Mouse (Mus musculus) forebrain, embryonic 11.5 days (tissue): Measurements from ENCODE around the gene Prss22. TPM values are rescaled to one million over a fixed set of nuclear protein-coding genes. Genes with fewer than 3 reads are reported as not detected.
A peak's percentile ranks its signal among the peaks of the same experiment; 100 is the strongest.

Source experiments
- ATAC-seq: fragments of 200-750 bp; cut with Nextera tagmentation; replicated peaks from 2 replicates; pipeline ENCODE4 v1.8.0; 2017; ENCODE audit warnings: moderate TSS enrichment; ENCODE audit not compliant: low FRiP score
- DNase-seq: peaks from one replicate; pipeline ENCODE4 v3.0.0-alpha.2; 2017; ENCODE audit warnings: low spot score
- H3K27ac ChIP-seq: fragments of 300-500 bp; sonication (generic); 2 replicates; pipeline ENCODE4 v1.5.1; 2014; ENCODE audit warnings: low read depth, low read length
- H3K27me3 ChIP-seq: fragments of 300-500 bp; sonication (generic); 2 replicates; pipeline ENCODE4 v1.6.1; 2014; ENCODE audit warnings: mild to moderate bottlenecking, low read length, mixed read lengths; ENCODE audit not compliant: control insufficient read depth, insufficient read depth
- H3K36me3 ChIP-seq: fragments of 300-500 bp; sonication (generic); 2 replicates; pipeline ENCODE4 v1.6.1; 2014; ENCODE audit warnings: mild to moderate bottlenecking, low read length, moderate library complexity, mixed read lengths; ENCODE audit not compliant: control insufficient read depth, insufficient read depth
- H3K4me1 ChIP-seq: fragments of 300-500 bp; sonication (generic); replicated peaks from 2 replicates; pipeline ENCODE4 v1.6.1; 2014; ENCODE audit warnings: low read length, mixed read lengths; ENCODE audit not compliant: control insufficient read depth, insufficient read depth
- H3K4me2 ChIP-seq: fragments of 300-500 bp; sonication (generic); 2 replicates; pipeline ENCODE4 v1.6.1; 2014; ENCODE audit warnings: low read depth, mild to moderate bottlenecking, low read length, moderate library complexity, mixed read lengths; ENCODE audit not compliant: severe bottlenecking
- H3K4me3 ChIP-seq: fragments of 300-500 bp; sonication (generic); 2 replicates; pipeline ENCODE4 v1.5.1; 2014; ENCODE audit warnings: low read depth, low read length
- H3K9ac ChIP-seq: fragments of 300-500 bp; sonication (generic); 2 replicates; pipeline ENCODE4 v1.6.1; 2014; ENCODE audit warnings: low read length
- H3K9me3 ChIP-seq: fragments of 300-500 bp; sonication (generic); 2 replicates; pipeline ENCODE4 v1.6.1; 2016; ENCODE audit warnings: low read length, mixed read lengths; ENCODE audit not compliant: control insufficient read depth
- WGBS: fragments of 180-500 bp; shearing (Covaris S2); extraction: QIAGEN DNeasy Blood & Tissue Kit; methylation state at CpG from one replicate; pipeline ENCODE4 v1.1.7; 2014; 5-methylcytosine and 5-hydroxymethylcytosine counted together
- polyA plus RNA-seq: library from polyadenylated mRNA; unstranded; fragments of >200 nt; fragmentation: Nextera tagmentation; extraction: Ambion mirVana; gene quantifications from 2 replicates; pipeline ENCODE4 v1.2.1, GENCODE M21; 2014

Gene Prss22
- polyA plus RNA-seq, 1 experiment from 2014 or later, result not detected

DNA sequence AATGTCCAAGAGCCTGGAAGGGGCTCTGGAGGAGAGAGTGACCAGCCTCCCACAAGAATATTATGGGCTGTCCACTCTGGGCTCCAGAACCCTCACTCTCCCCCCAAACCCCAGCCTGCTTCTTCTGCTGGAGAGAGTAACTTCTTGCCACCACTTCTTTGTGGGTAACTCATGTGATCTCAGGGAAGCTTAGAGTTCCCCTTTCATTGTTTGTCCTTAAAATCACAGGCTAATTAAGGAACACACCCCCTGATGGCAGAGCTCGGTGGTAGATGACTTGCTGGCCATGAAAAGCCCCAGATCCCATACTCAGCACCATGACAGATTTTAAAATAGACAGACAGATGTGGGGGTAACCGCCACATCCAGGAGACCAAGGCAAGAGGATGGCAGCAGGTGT is 9.0 kb upstream of the Prss22 start:
- Histone ChIP-seq H3K9ac (no peak overlapping the region), H3K36me3 (no peaks in the 10 kb centered on the region), H3K9me3 (no peaks in the 10 kb centered on the region), H3K4me1 (no peaks in the 10 kb centered on the region), H3K4me3 (no peak overlapping the region), H3K27ac (no peak overlapping the region), H3K4me2 (no peak overlapping the region), H3K27me3 (no peaks in the 10 kb centered on the region)
- WGBS, result 46% methylated on average over 2 of the region's 2 CpGs
- DNase-seq (no peak), ATAC-seq (no peak)

DNA sequence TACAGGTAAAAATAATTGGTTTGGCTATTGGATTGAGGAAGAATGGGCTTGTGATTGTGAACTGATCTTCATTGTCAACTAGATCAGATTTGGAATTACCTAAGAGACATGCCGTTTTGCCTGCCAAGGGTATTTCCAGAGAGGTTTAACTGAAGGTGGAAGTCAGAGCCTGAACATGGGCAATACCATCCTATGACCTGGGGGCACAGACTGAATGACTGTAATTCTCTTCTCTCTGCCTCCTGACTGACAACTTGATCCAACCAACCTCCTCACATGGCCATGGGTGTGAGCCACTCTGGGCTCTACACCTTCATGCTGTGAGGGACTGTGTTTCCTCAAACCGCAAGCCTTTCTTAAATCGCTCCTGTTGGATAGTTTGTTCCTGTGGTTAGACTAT is 7.1 kb upstream of the Prss22 start:
- ATAC-seq (no peak), DNase-seq (no peak)
- Histone ChIP-seq H3K27me3 (no peaks in the 10 kb centered on the region), H3K4me2 (no peak overlapping the region), H3K9me3 (no peaks in the 10 kb centered on the region), H3K36me3 (no peaks in the 10 kb centered on the region), H3K4me3 (no peak overlapping the region), H3K9ac (no peak overlapping the region), H3K4me1 (no peaks in the 10 kb centered on the region), H3K27ac (no peak overlapping the region)
- 90% methylated on average over 3 of the region's 3 CpGs for WGBS

GRCm38 (mm10) chr17:24004071-24004665 is 6.3 kb upstream of the Prss22 start:
- no peak overlapping the region for H3K4me2 ChIP-seq
- H3K4me1 ChIP-seq, result no peaks in the 10 kb centered on the region
- H3K9me3 ChIP-seq, result no peaks in the 10 kb centered on the region
- H3K36me3 ChIP-seq, result no peaks in the 10 kb centered on the region
- H3K9ac ChIP-seq, result no peak overlapping the region
- no peak for ATAC-seq
- H3K27ac ChIP-seq, result no peak overlapping the region
- no peak overlapping the region for H3K4me3 ChIP-seq
- 92% methylated on average over 14 of the region's 14 CpGs for WGBS
- no peak for DNase-seq
- no peaks in the 10 kb centered on the region for H3K27me3 ChIP-seq

DNA sequence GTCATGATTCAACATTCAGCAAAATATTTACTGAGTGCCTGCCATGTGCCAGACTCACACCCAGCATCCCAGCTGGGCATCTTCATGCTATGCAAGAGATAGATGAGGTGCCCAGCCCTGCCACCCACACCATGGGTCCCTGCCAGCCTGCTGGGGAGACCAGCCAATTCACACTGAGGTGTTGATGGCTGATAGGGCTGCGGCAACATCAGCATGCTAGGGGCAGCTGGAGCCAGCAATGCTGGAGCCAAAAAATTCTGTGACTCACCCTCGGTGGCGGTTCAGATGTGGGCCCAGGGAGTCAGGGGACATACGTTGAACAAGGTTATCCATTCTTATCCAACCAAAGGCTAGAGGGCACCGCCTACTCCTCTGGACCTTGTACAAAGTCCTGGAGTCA is 2.5 kb upstream of the Prss22 start:
- no peaks in the 10 kb centered on the region for H3K36me3 ChIP-seq
- no peak overlapping the region for H3K4me2 ChIP-seq
- H3K4me3 ChIP-seq, result no peak overlapping the region
- DNase-seq, result no peak
- no peak overlapping the region for H3K27ac ChIP-seq
- no peak overlapping the region for H3K9ac ChIP-seq
- H3K4me1 ChIP-seq, result no peaks in the 10 kb centered on the region
- WGBS, result 86% methylated on average over 5 of the region's 5 CpGs
- H3K27me3 ChIP-seq, result no peaks in the 10 kb centered on the region
- no peaks in the 10 kb centered on the region for H3K9me3 ChIP-seq
- no peak for ATAC-seq

GRCm38 (mm10) chr17:23998383-23998782 is 483 bp upstream of the Prss22 start:
- 0 out of 2 replicates have a peak, but pooled peaks cover 3% of the 10 kb centered on the region for H3K4me1 ChIP-seq
- no peaks in the 10 kb centered on the region for H3K27me3 ChIP-seq
- H3K4me3 ChIP-seq, result no peak overlapping the region
- no peak overlapping the region for H3K4me2 ChIP-seq
- DNase-seq (no peak), ATAC-seq (no peak)
- H3K36me3 ChIP-seq, result no peaks in the 10 kb centered on the region
- no peak overlapping the region for H3K9ac ChIP-seq
- H3K9me3 ChIP-seq, result no peaks in the 10 kb centered on the region
- H3K27ac ChIP-seq, result no peak overlapping the region
- WGBS, result 78% methylated on average over 6 of the region's 6 CpGs

GRCm38 (mm10) chr17:23995421-23995820 is 2.5 kb downstream of the Prss22 start:
- Histone ChIP-seq H3K9ac (no peak overlapping the region), H3K9me3 (no peaks in the 10 kb centered on the region), H3K4me3 (no peak overlapping the region), H3K4me1 (0 out of 2 replicates have a peak, but pooled peaks cover 3% of the 10 kb centered on the region), H3K27me3 (no peaks in the 10 kb centered on the region), H3K27ac (no peak overlapping the region), H3K36me3 (no peaks in the 10 kb centered on the region), H3K4me2 (no peak overlapping the region)
- no peak for DNase-seq
- WGBS, result 22% methylated on average over 1 of the region's 1 CpGs
- ATAC-seq, result no peak

DNA sequence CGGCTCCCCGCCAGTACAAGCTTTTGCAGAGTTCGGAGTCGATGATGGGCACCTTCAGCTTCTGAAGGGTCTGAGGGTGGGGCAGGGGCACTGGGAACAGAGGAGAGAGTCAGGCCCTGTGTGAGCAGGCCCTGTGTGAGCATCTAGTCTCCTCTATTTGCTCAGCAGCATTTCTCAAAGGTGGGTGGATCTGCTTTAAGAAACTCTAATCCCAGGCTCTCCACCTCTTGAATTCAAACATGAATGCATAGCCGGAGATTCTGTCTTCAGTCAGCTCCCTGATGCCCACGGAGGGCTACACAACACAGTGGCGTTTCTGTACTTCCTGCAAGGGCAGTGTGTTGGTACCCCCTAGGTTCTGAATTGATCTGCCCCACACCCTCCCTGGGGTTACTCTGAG is 3.2 kb downstream of the Prss22 start:
- no peak overlapping the region for H3K27ac ChIP-seq
- no peak overlapping the region for H3K4me2 ChIP-seq
- H3K4me3 ChIP-seq, result no peak overlapping the region
- H3K9me3 ChIP-seq, result no peaks in the 10 kb centered on the region
- DNase-seq, result no peak
- H3K9ac ChIP-seq, result no peak overlapping the region
- no peaks in the 10 kb centered on the region for H3K27me3 ChIP-seq
- ATAC-seq, result no peak
- no peaks in the 10 kb centered on the region for H3K36me3 ChIP-seq
- H3K4me1 ChIP-seq, result 0 out of 2 replicates have a peak, but pooled peaks cover 3% of the 10 kb centered on the region
- 63% methylated on average over 7 of the region's 7 CpGs for WGBS

DNA sequence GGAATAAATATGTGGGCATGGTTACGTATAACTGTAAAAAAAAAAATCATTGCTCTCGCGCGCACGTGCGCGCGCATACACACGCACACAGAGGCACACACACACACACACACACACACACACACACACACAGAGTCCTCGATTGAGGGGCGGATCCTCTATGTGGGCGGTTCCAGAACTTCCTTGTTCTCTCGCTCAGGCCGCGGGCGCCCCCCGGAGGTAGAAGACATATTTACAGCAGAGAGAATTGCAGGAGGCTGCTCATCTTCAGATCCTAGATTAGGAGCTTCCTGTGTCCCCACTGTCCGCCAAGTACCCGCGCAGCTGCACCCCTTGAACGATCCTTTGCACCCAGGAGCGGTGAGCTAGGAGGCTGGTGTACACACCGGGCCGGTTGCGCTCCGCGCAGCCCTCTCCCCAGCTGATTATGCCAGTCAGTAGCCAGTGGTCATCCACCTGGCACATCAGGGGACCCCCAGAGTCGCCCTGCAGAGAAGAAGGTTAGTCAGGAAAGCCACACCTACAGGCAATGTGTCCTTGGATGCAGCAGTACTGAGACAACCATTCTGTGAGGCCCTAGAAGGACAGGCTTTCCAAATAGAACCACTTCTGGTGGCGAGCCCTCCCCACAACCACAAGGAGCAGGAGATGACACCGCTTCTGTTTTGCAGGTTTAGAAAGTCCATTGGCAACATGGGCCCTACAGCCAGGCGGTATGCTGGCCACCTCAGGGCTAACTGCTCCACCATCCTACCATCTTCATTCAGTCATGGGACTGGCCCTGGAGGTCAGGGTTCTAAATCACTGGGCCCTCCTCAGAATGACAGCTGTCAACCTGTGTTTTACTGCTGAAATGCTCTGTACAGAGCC is 4.1 kb downstream of the Prss22 start:
- Histone ChIP-seq H3K4me2 (peak overlapping the region; percentile 37; the same call in 1 of the 2 replicates), H3K27me3 (no peaks in the 10 kb centered on the region), H3K27ac (no peak overlapping the region), H3K36me3 (no peaks in the 10 kb centered on the region), H3K9me3 (no peaks in the 10 kb centered on the region), H3K4me1 (0 out of 2 replicates have a peak, but pooled peaks cover 3% of the 10 kb centered on the region), H3K4me3 (0 out of 2 replicates have a peak overlapping the region, but pooled peaks have one; percentile 3), H3K9ac (peak overlapping the region; percentile 47)
- 10% methylated on average over 31 of the region's 31 CpGs for WGBS
- ATAC-seq, result peak; percentile 86
- DNase-seq, result peak; percentile 95
